Mouse (Mus musculus) intestine, postnatal 0 days (tissue): ENCODE data around the gene Fam172a. TPM values are rescaled to one million over a fixed set of nuclear protein-coding genes. Genes with fewer than 3 reads are reported as not detected.
A peak's percentile ranks its signal among the peaks of the same experiment; 100 is the strongest.

Experiments
- ATAC-seq: fragments of 200-750 bp; cut with Nextera tagmentation; 2 replicates; pipeline ENCODE4 v1.8.0; 2017; ENCODE audit warnings: mild to moderate bottlenecking, moderate TSS enrichment, moderate library complexity
- H3K27ac ChIP-seq: fragments of 300-500 bp; sonication (generic); 2 replicates; pipeline ENCODE4 v1.5.1; 2014; ENCODE audit warnings: mild to moderate bottlenecking, low read depth, low read length, moderate library complexity
- H3K27me3 ChIP-seq: fragments of 300-500 bp; sonication (generic); replicated peaks from 2 replicates; pipeline ENCODE4 v1.6.1; 2014; ENCODE audit warnings: low read length, mixed read lengths; ENCODE audit not compliant: control insufficient read depth, insufficient read depth
- H3K36me3 ChIP-seq: fragments of 300-500 bp; sonication (generic); 2 replicates; pipeline ENCODE4 v1.6.1; 2014; ENCODE audit warnings: mild to moderate bottlenecking, moderate library complexity; ENCODE audit not compliant: control insufficient read depth, insufficient read depth
- H3K4me1 ChIP-seq: fragments of 300-500 bp; sonication (generic); replicated peaks from 2 replicates; pipeline ENCODE4 v1.6.1; 2014; ENCODE audit warnings: antibody characterized with exemption, low read length, mixed read lengths; ENCODE audit not compliant: control insufficient read depth, insufficient read depth
- H3K4me2 ChIP-seq: fragments of 300-500 bp; sonication (generic); replicated peaks from 2 replicates; pipeline ENCODE4 v1.6.1; 2014; ENCODE audit warnings: low read depth, mild to moderate bottlenecking, moderate library complexity
- H3K4me3 ChIP-seq: fragments of 300-500 bp; sonication (generic); 2 replicates; pipeline ENCODE4 v1.5.1; 2014; ENCODE audit warnings: low read depth, low read length
- H3K9ac ChIP-seq: fragments of 300-500 bp; sonication (generic); 2 replicates; pipeline ENCODE4 v1.6.1; 2014; ENCODE audit warnings: mild to moderate bottlenecking, low read depth, low read length
- H3K9me3 ChIP-seq: fragments of 300-500 bp; sonication (generic); 2 replicates; pipeline ENCODE4 v1.6.1; 2016; ENCODE audit warnings: mixed run types; ENCODE audit not compliant: control insufficient read depth
- CTCF ChIP-seq: sonication (generic); IDR thresholded peaks from 2 replicates; pipeline ENCODE4 v1.5.1; 2016; ENCODE audit warnings: low read depth, mild to moderate bottlenecking, control low read depth, antibody characterized with exemption, moderate library complexity
- WGBS: fragments of 180-500 bp; shearing (Covaris S2); extraction: QIAGEN DNeasy Blood & Tissue Kit; methylation state at CpG from one replicate; pipeline ENCODE4 v1.1.7; 2014; 5-methylcytosine and 5-hydroxymethylcytosine counted together
- polyA plus RNA-seq: library from polyadenylated mRNA; unstranded; fragments of >200 nt; fragmentation: Nextera tagmentation; extraction: Ambion mirVana; gene quantifications from 2 replicates; pipeline ENCODE4 v1.2.1, GENCODE M21; 2015

The Fam172a gene
- polyA plus RNA-seq, 1 experiment from 2014 or later: 18.1 TPM

- H3K27ac ChIP-seq: peak overlapping the region; percentile 47
These were observed 497.2 kb downstream of the Fam172a start for GRCm38 (mm10) chr13:78198871-78199641.

GRCm38 (mm10) chr13:78199642-78200160 lies 497.9 kb downstream of the Fam172a start, which contains the start of gene Nr2f1:
TSS of gene Nr2f1 (minus strand) at chr13:78199757.
- H3K4me3 ChIP-seq: peak within 1 kb of the TSS; percentile 66

More at GRCm38 (mm10) chr13:78198871-78199641, 497.2 kb downstream of the Fam172a start:
- H3K4me1 ChIP-seq: no peaks in the 10 kb centered on the region
- peak overlapping the region; percentile 51 for H3K9ac ChIP-seq
- no peaks in the 10 kb centered on the region for H3K36me3 ChIP-seq
- peaks cover 86% of the 10 kb centered on the region for H3K27me3 ChIP-seq
- no peaks in the 10 kb centered on the region for H3K9me3 ChIP-seq
- ATAC-seq: peak; percentile 7; the same call in 1 of the 2 replicates
- no peak for TF ChIP-seq CTCF
- WGBS: under 1% methylated on average over 83 of the region's 92 CpGs
- peak overlapping the region; percentile 66 for H3K4me3 ChIP-seq
- H3K4me2 ChIP-seq: peak overlapping the region; percentile 86

GRCm38 (mm10) chr13:78200407-78200806 lies 498.6 kb downstream of the Fam172a start:
- H3K4me3 ChIP-seq: peak overlapping the region; percentile 66
- peaks cover 83% of the 10 kb centered on the region for H3K27me3 ChIP-seq
- WGBS: under 1% methylated on average over 9 of the region's 9 CpGs
- peak overlapping the region; percentile 86 for H3K4me2 ChIP-seq
- ATAC-seq: no peak
- H3K9ac ChIP-seq: no peak overlapping the region
- TF ChIP-seq CTCF: no peak
- H3K4me1 ChIP-seq: no peaks in the 10 kb centered on the region
- no peak overlapping the region for H3K27ac ChIP-seq
- H3K9me3 ChIP-seq: no peaks in the 10 kb centered on the region
- no peaks in the 10 kb centered on the region for H3K36me3 ChIP-seq

More at GRCm38 (mm10) chr13:78199642-78200160, 497.9 kb downstream of the Fam172a start, which contains the start of gene Nr2f1:
- Histone ChIP-seq H3K27ac (peak within 1 kb of the TSS; percentile 47), H3K36me3 (no peaks in the 10 kb centered on the region), H3K27me3 (peaks cover 85% of the 10 kb centered on the region), H3K9ac (peak within 1 kb of the TSS; percentile 51), H3K9me3 (no peaks in the 10 kb centered on the region), H3K4me1 (no peaks in the 10 kb centered on the region), H3K4me2 (peak within 1 kb of the TSS; percentile 86)
- TF ChIP-seq CTCF: no peak
- ATAC-seq: no peak
- under 1% methylated on average over 14 of the region's 14 CpGs for WGBS

GRCm38 (mm10) chr13:78200991-78201870 lies 499.4 kb downstream of the Fam172a start:
- no peak overlapping the region for H3K9ac ChIP-seq
- H3K4me3 ChIP-seq: peak overlapping the region; percentile 42
- peaks cover 75% of the 10 kb centered on the region for H3K27me3 ChIP-seq
- no peaks in the 10 kb centered on the region for H3K4me1 ChIP-seq
- no peak overlapping the region for H3K27ac ChIP-seq
- peak; percentile 85 for TF ChIP-seq CTCF
- WGBS: 1% methylated on average over 29 of the region's 30 CpGs
- ATAC-seq: 0 out of 2 replicates have a peak, but pooled peaks have one; percentile 55
- H3K36me3 ChIP-seq: no peaks in the 10 kb centered on the region
- no peaks in the 10 kb centered on the region for H3K9me3 ChIP-seq
- peak overlapping the region; percentile 86 for H3K4me2 ChIP-seq

GRCm38 (mm10) chr13:78201871-78202565 lies 500.2 kb downstream of the Fam172a start:
- 2% methylated on average over 22 of the region's 22 CpGs for WGBS
- Histone ChIP-seq H3K4me1 (no peaks in the 10 kb centered on the region), H3K4me2 (peak overlapping the region; percentile 86), H3K27ac (no peak overlapping the region), H3K9ac (no peak overlapping the region), H3K27me3 (peaks cover 71% of the 10 kb centered on the region), H3K9me3 (no peaks in the 10 kb centered on the region), H3K4me3 (peak overlapping the region; percentile 42), H3K36me3 (no peaks in the 10 kb centered on the region)
- TF ChIP-seq CTCF: no peak
- no peak for ATAC-seq
